9 mouse cellular contexts compared by ENCODE assay signal in genomic region chr9:27109533-27110514, GRCm38 (mm10). TPM values are rescaled to one million over a fixed set of nuclear protein-coding genes. Genes with fewer than 3 reads are reported as not detected.
A peak's percentile ranks its signal among the peaks of the same experiment; 100 is the strongest.
DNase-seq lines count a peak whose midpoint lies in the region; ATAC-seq and TF ChIP-seq lines count a peak whose summit lies in the region.
"Had no signal": no experiment of that assay in that cellular context is flagged by ENCODE, and none has a peak within 500 bp of the region (broad histone marks: within the 10 kb centered on the region; RNA-seq: fewer than 3 reads in every experiment).

No protein-coding gene starts in this region.

- no peak overlapping the region for H3K4me3 ChIP-seq in MEL (ENCODE audit: control insufficient read depth in 1 of 2, insufficient read depth in 1 of 2, low read depth in 2 of 2, low read length in 2 of 2)
- no peak overlapping the region for H3K4me3 ChIP-seq in limb, embryonic 15.5 days
- H3K4me3 ChIP-seq in neural tube, embryonic 15.5 days (replicated peaks): no peak overlapping the region
- H3K4me3 ChIP-seq: embryonic facial prominence, embryonic 12.5 days had no signal

- peak overlapping the region; percentile 11; the same call in 1 of the 2 replicates for H3K27ac ChIP-seq in MEL (ENCODE audit: control insufficient read depth, low read depth, low read length)
- peak overlapping the region; percentile 54 for H3K27ac ChIP-seq in limb, embryonic 15.5 days
- 0 out of 2 replicates have a peak overlapping the region, but pooled peaks have one; percentile 23 for H3K27ac ChIP-seq in neural tube, embryonic 15.5 days (replicated peaks)
- H3K27ac ChIP-seq: embryonic facial prominence, embryonic 12.5 days had no signal

- TF ChIP-seq CTCF in MEL (IDR thresholded peaks at IDR 0.05 in 2 of 3, conservative IDR thresholded peaks at IDR 0.05 in 1 of 3; ENCODE audit: control insufficient read depth in 1 of 3, insufficient read depth in 1 of 3, low read depth in 2 of 3, low read length in 3 of 3, poor library complexity in 1 of 3, severe bottlenecking in 1 of 3): no peak

- no peaks in the 10 kb centered on the region for H3K79me2 ChIP-seq in MEL (ENCODE audit: control insufficient read depth, insufficient read depth, low read length, poor library complexity)

- TF ChIP-seq EP300 in MEL (IDR thresholded peaks at IDR 0.05; ENCODE audit: low read depth in 1 of 2, low read length in 2 of 2): peak; percentile 44 to 54; a peak in 3 of 4 replicates

- ATAC-seq in hematopoietic stem cell, adult 5-6 weeks (replicated peaks in 1 of 2; ENCODE audit: insufficient read depth in 1 of 2, low FRiP score in 2 of 2, low TSS enrichment in 1 of 2, low read depth in 1 of 2, poor library complexity in 2 of 2, severe bottlenecking in 2 of 2): peak; percentile 94 to 95
- peak; percentile 27; the same call in 1 of the 2 replicates for ATAC-seq in limb, embryonic 15.5 days (ENCODE audit: insufficient number of reproducible peaks, low FRiP score, low TSS enrichment, low read depth)
- no peak for ATAC-seq in neural tube, embryonic 15.5 days (ENCODE audit: low FRiP score)

- H3K4me2 ChIP-seq in limb, embryonic 15.5 days: no peak overlapping the region
- no peak overlapping the region for H3K4me2 ChIP-seq in neural tube, embryonic 15.5 days
- H3K4me2 ChIP-seq: embryonic facial prominence, embryonic 12.5 days had no signal

- peaks cover 0 to 3% of the 10 kb centered on the region in 2 experiments; a peak in 2 of 4 replicates for H3K36me3 ChIP-seq in MEL (ENCODE audit: control insufficient read depth in 1 of 2, insufficient read depth in 2 of 2, low read length in 2 of 2)
- H3K36me3 ChIP-seq in limb, embryonic 15.5 days: peaks cover 7% of the 10 kb centered on the region
- H3K36me3 ChIP-seq in neural tube, embryonic 15.5 days: peaks cover 6% of the 10 kb centered on the region

- TF ChIP-seq POLR2A in MEL (IDR thresholded peaks at IDR 0.05; ENCODE audit: control insufficient read depth in 1 of 2, insufficient read depth in 1 of 2, low read depth in 1 of 2, low read length in 2 of 2, poor library complexity in 1 of 2): peak in 1 of 2 experiments; percentile 20; a peak in 1 of 4 replicates

- DNase-seq in cerebellum, postnatal 25 days: peak; percentile 25 to 27
- no peak for DNase-seq in cerebellum, adult 9-11 months
- DNase-seq in MEL (ENCODE audit: low read depth, low spot score): peak; percentile 87
- DNase-seq in frontal cortex, postnatal 36 days (ENCODE audit: low spot score in 2 of 2): peak; percentile 63 to 70
- DNase-seq in cerebellum, adult 9-10 months: no peak

- TF ChIP-seq RAD21 in MEL (IDR thresholded peaks at IDR 0.05; ENCODE audit: low read depth, low read length): no peak; the same call in 1 of the 2 replicates

- 0 out of 2 replicates have a peak overlapping the region, but pooled peaks have one; percentile 12 for H3K9ac ChIP-seq in MEL (ENCODE audit: control insufficient read depth, low read depth, low read length, poor library complexity, severe bottlenecking)
- no peak overlapping the region for H3K9ac ChIP-seq in limb, embryonic 15.5 days
- H3K9ac ChIP-seq in neural tube, embryonic 15.5 days (replicated peaks): no peak overlapping the region
- H3K9ac ChIP-seq: embryonic facial prominence, embryonic 12.5 days had no signal

- peaks cover 2 to 6% of the 10 kb centered on the region in 2 experiments; a peak in 3 of 4 replicates for H3K4me1 ChIP-seq in MEL (ENCODE audit: control insufficient read depth in 1 of 2, insufficient read depth in 2 of 2, low read length in 2 of 2)
- H3K4me1 ChIP-seq in limb, embryonic 15.5 days: peaks cover 16% of the 10 kb centered on the region
- H3K4me1 ChIP-seq in neural tube, embryonic 15.5 days: peaks cover 18% of the 10 kb centered on the region

- 47% methylated on average over 22 of the region's 22 CpGs for WGBS in limb, embryonic 15.5 days
- WGBS in neural tube, embryonic 15.5 days: 66% methylated on average over 22 of the region's 22 CpGs

- H3K9me3 ChIP-seq in MEL (replicated peaks; ENCODE audit: insufficient read depth, low read length): no peaks in the 10 kb centered on the region
- H3K9me3 ChIP-seq in limb, embryonic 15.5 days: no peaks in the 10 kb centered on the region
- no peaks in the 10 kb centered on the region for H3K9me3 ChIP-seq in neural tube, embryonic 15.5 days (replicated peaks)
- H3K9me3 ChIP-seq: embryonic facial prominence, embryonic 12.5 days had no signal

- no peaks in the 10 kb centered on the region for H3K27me3 ChIP-seq in MEL (ENCODE audit: control insufficient read depth in 1 of 2, insufficient read depth in 2 of 2, low read length in 2 of 2)
- no peaks in the 10 kb centered on the region for H3K27me3 ChIP-seq in limb, embryonic 15.5 days
- H3K27me3 ChIP-seq in neural tube, embryonic 15.5 days (replicated peaks): no peaks in the 10 kb centered on the region
- H3K27me3 ChIP-seq: embryonic facial prominence, embryonic 12.5 days had no signal

TF ChIP-seq in MEL, 35 proteins besides CTCF, POLR2A, EP300 and RAD21:
- TF ChIP-seq GABPA (IDR thresholded peaks at IDR 0.05; ENCODE audit: low read depth, low read length) (no peak), MYB (IDR thresholded peaks at IDR 0.05; ENCODE audit: low read depth, low read length) (no peak), HCFC1 (IDR thresholded peaks at IDR 0.05; ENCODE audit: low read depth, low read length) (0 out of 2 replicates have a peak, but pooled peaks have one; percentile 38), SIN3A (IDR thresholded peaks at IDR 0.05; ENCODE audit: low read length) (no peak; the same call in 1 of the 2 replicates), CHD1 (IDR thresholded peaks at IDR 0.05; ENCODE audit: low read depth, low read length) (no peak), MAZ (IDR thresholded peaks at IDR 0.05; ENCODE audit: low read depth, low read length) (no peak), USF2 (IDR thresholded peaks at IDR 0.05; ENCODE audit: borderline replicate concordance in 1 of 2, insufficient read depth in 1 of 2, low read depth in 1 of 2, low read length in 2 of 2) (peak in 1 of 2 experiments; percentile 43; a peak in 1 of 4 replicates), POLR2AphosphoS2 (IDR thresholded peaks at IDR 0.05; ENCODE audit: low read length) (no peak), MAFK (IDR thresholded peaks at IDR 0.05; ENCODE audit: borderline replicate concordance, low read depth, low read length) (no peak), CHD2 (IDR thresholded peaks at IDR 0.05; ENCODE audit: low read length) (no peak), NELFE (IDR thresholded peaks at IDR 0.05; ENCODE audit: low read depth, low read length) (no peak), ELF1 (IDR thresholded peaks at IDR 0.05; ENCODE audit: low read depth, low read length) (no peak; the same call in 1 of the 2 replicates), E2F4 (IDR thresholded peaks at IDR 0.05; ENCODE audit: borderline replicate concordance, low read depth, low read length) (no peak), TBP (IDR thresholded peaks at IDR 0.05; ENCODE audit: low read depth, low read length) (peak; percentile 51; the same call in 1 of the 2 replicates), BHLHE40 (IDR thresholded peaks at IDR 0.05; ENCODE audit: borderline replicate concordance, low read depth, low read length) (peak; percentile 63; the same call in 1 of the 2 replicates), SMC3 (IDR thresholded peaks at IDR 0.05; ENCODE audit: low read depth, low read length) (no peak), POLR2AphosphoS5 (IDR thresholded peaks at IDR 0.05; ENCODE audit: borderline replicate concordance, low read depth, low read length) (no peak), TAL1 (IDR thresholded peaks at IDR 0.05; ENCODE audit: low read length) (no peak), MYC (IDR thresholded peaks at IDR 0.05; ENCODE audit: low read depth, low read length) (peak; percentile 98), MAX (IDR thresholded peaks at IDR 0.05; ENCODE audit: low read length) (peak; percentile 98), TCF12 (IDR thresholded peaks at IDR 0.05; ENCODE audit: low read depth, low read length) (0 out of 2 replicates have a peak, but pooled peaks have one; percentile 19), RCOR1 (IDR thresholded peaks at IDR 0.05; ENCODE audit: low read depth, low read length) (no peak), NRF1 (IDR thresholded peaks at IDR 0.05; ENCODE audit: insufficient read depth, low read depth, low read length, poor library complexity, severe bottlenecking) (no peak), GATA1 (IDR thresholded peaks at IDR 0.05; ENCODE audit: low read depth, low read length) (peak; percentile 61), ZC3H11A (IDR thresholded peaks at IDR 0.05; ENCODE audit: low read depth, low read length) (no peak), ETS1 (IDR thresholded peaks at IDR 0.05; ENCODE audit: low read depth, low read length) (peak; percentile 60; the same call in 1 of the 2 replicates), JUND (IDR thresholded peaks at IDR 0.05; ENCODE audit: low read depth, low read length) (no peak), ZMIZ1 (IDR thresholded peaks at IDR 0.05; ENCODE audit: low read depth, low read length) (no peak), KAT2A (conservative IDR thresholded peaks at IDR 0.05; ENCODE audit: low read depth, low read length) (no peak), ZNF384 (IDR thresholded peaks at IDR 0.05; ENCODE audit: low read depth, low read length) (no peak), MEF2A (IDR thresholded peaks at IDR 0.05; ENCODE audit: extremely low read depth, insufficient replicate concordance, low read depth, low read length, poor library complexity, severe bottlenecking) (no peak), ZKSCAN1 (IDR thresholded peaks at IDR 0.05; ENCODE audit: low read depth, low read length) (no peak), MXI1 (IDR thresholded peaks at IDR 0.05; ENCODE audit: low read depth, low read length) (peak; percentile 88), USF1 (IDR thresholded peaks at IDR 0.05; ENCODE audit: low read depth, low read length) (peak; percentile 89), UBTF (IDR thresholded peaks at IDR 0.05; ENCODE audit: borderline replicate concordance, insufficient read depth, low read depth, low read length) (no peak)

RNA-seq across cellular contexts. Expression of gene Jam3, which starts 45.4 kb away (rescaled TPM):
- not detected in 2 replicates for total RNA-seq in MEL (2012; rRNA removed)
- polyA plus RNA-seq in MEL (2012; ENCODE audit: insufficient read depth in 1 of 2, insufficient read length in 2 of 2, low read depth in 1 of 2, low replicate concordance in 2 of 2, missing spikeins in 1 of 2): under 1 TPM in 1 of 2 experiments, not detected in 1; 0.43 TPM
- total RNA-seq in hematopoietic stem cell, adult 5-6 weeks (2017): 4.1 and 7.0 TPM in 2 replicates
- 96.1 and 112 TPM in 2 replicates for polyA plus RNA-seq in limb, embryonic 15.5 days (2015; fragmentation: Nextera tagmentation; extraction: Ambion mirVana)
- 42.3 and 45.0 TPM in 2 replicates for polyA plus RNA-seq in neural tube, embryonic 15.5 days (2015; fragmentation: Nextera tagmentation; extraction: Ambion mirVana)

Comparison
In these comparisons a context has a peak if more than half of its experiments do, and no peak if none do; other contexts are left out.
1. DNase-seq: peak in cerebellum, postnatal 25 days (2 of 2), MEL (single experiment) and frontal cortex, postnatal 36 days (2 of 2); none in cerebellum, adult 9-11 months (single experiment) and cerebellum, adult 9-10 months (single experiment).
2. RNA of gene Jam3, which starts 45.4 kb away (polyA plus RNA-seq): 96.1 to 112 TPM in limb, embryonic 15.5 days and 42.3 to 45.0 TPM in neural tube, embryonic 15.5 days; 0.43 TPM in MEL; every median in the first group is over 10 times any median in the second.
3. Peak in every context shown above with its lines, with median percentiles within 50 percentile points of each other: H3K27ac ChIP-seq.